Mouse (Mus musculus): Measurements from ENCODE around the gene Acer1. TPM values are rescaled to one million over a fixed set of nuclear protein-coding genes. Genes with fewer than 3 reads are reported as not detected.

Acer1 gene
- polyA plus RNA-seq, 1 experiment from 2014 or later, result 0.16 TPM

Other genes with a start within 250 kb of the Acer1 start
- gene Nrtn, start 224.6 kb downstream of the Acer1 start, polyA plus RNA-seq (2014; fragmentation: Nextera tagmentation; extraction: Ambion mirVana), result 31.0 and 31.5 TPM in 2 replicates
- 28.8 and 31.3 TPM in 2 replicates for gene Dus3l, start 217.4 kb downstream of the Acer1 start, polyA plus RNA-seq (2014; fragmentation: Nextera tagmentation; extraction: Ambion mirVana)
- 0.96 and 1.2 TPM in 2 replicates for gene Prr22, start 211.9 kb downstream of the Acer1 start, polyA plus RNA-seq (2014; fragmentation: Nextera tagmentation; extraction: Ambion mirVana)
- 4.3 and 5.0 TPM in 2 replicates for gene Rfx2, start 151.1 kb downstream of the Acer1 start, polyA plus RNA-seq (2014; fragmentation: Nextera tagmentation; extraction: Ambion mirVana)
- not detected in 2 replicates for gene Acsbg2, start 107.7 kb downstream of the Acer1 start, polyA plus RNA-seq (2014; fragmentation: Nextera tagmentation; extraction: Ambion mirVana)
- 0.35 and 0.74 TPM in 2 replicates for gene 1700061G19Rik, start 106.6 kb downstream of the Acer1 start, polyA plus RNA-seq (2014; fragmentation: Nextera tagmentation; extraction: Ambion mirVana)
- 11.4 and 20.4 TPM in 2 replicates for gene Mllt1, start 46.7 kb downstream of the Acer1 start, polyA plus RNA-seq (2014; fragmentation: Nextera tagmentation; extraction: Ambion mirVana)
- gene Clpp, start 8.2 kb upstream of the Acer1 start, polyA plus RNA-seq (2014; fragmentation: Nextera tagmentation; extraction: Ambion mirVana), result 120 and 128 TPM in 2 replicates
- gene Alkbh7, start 15.2 kb upstream of the Acer1 start, polyA plus RNA-seq (2014; fragmentation: Nextera tagmentation; extraction: Ambion mirVana), result 54.9 and 55.7 TPM in 2 replicates
- gene Pspn, start 17.9 kb upstream of the Acer1 start, polyA plus RNA-seq (2014; fragmentation: Nextera tagmentation; extraction: Ambion mirVana), result not detected in 2 replicates
- gene Gtf2f1, start 29.2 kb upstream of the Acer1 start, polyA plus RNA-seq (2014; fragmentation: Nextera tagmentation; extraction: Ambion mirVana), result 29.2 and 31.0 TPM in 2 replicates
- 0.34 TPM in 1 of 2 replicates, not detected in the other for gene Gm17949, start 29.3 kb upstream of the Acer1 start, polyA plus RNA-seq (2014; fragmentation: Nextera tagmentation; extraction: Ambion mirVana)
- gene Khsrp, start 49.4 kb upstream of the Acer1 start, polyA plus RNA-seq (2014; fragmentation: Nextera tagmentation; extraction: Ambion mirVana), result 32.2 and 36.9 TPM in 2 replicates
- gene Slc25a41, start 59.5 kb upstream of the Acer1 start, polyA plus RNA-seq (2014; fragmentation: Nextera tagmentation; extraction: Ambion mirVana), result not detected in 2 replicates
- gene Crb3, start 77.0 kb upstream of the Acer1 start, polyA plus RNA-seq (2014; fragmentation: Nextera tagmentation; extraction: Ambion mirVana), result 0.19 and 0.27 TPM in 2 replicates
- gene Slc25a23, start 77.7 kb upstream of the Acer1 start, polyA plus RNA-seq (2014; fragmentation: Nextera tagmentation; extraction: Ambion mirVana), result 16.1 and 18.0 TPM in 2 replicates
- gene Dennd1c, start 96.4 kb upstream of the Acer1 start, polyA plus RNA-seq (2014; fragmentation: Nextera tagmentation; extraction: Ambion mirVana), result 0.50 and 0.69 TPM in 2 replicates
- 5.6 and 7.5 TPM in 2 replicates for gene Tubb4a, start 105.7 kb upstream of the Acer1 start, polyA plus RNA-seq (2014; fragmentation: Nextera tagmentation; extraction: Ambion mirVana)
- 1.9 and 2.8 TPM in 2 replicates for gene Tnfsf9, start 123.2 kb upstream of the Acer1 start, polyA plus RNA-seq (2014; fragmentation: Nextera tagmentation; extraction: Ambion mirVana)
- not detected in 2 replicates for gene Cd70, start 167.7 kb upstream of the Acer1 start, polyA plus RNA-seq (2014; fragmentation: Nextera tagmentation; extraction: Ambion mirVana)
- gene Tnfsf14, start 212.1 kb upstream of the Acer1 start, polyA plus RNA-seq (2014; fragmentation: Nextera tagmentation; extraction: Ambion mirVana), result not detected in 2 replicates
- gene C3, start 246.0 kb upstream of the Acer1 start, polyA plus RNA-seq (2014; fragmentation: Nextera tagmentation; extraction: Ambion mirVana), result 0.74 and 1.00 TPM in 2 replicates